Mouse (Mus musculus) myocyte (in vitro differentiated cells): ENCODE measurements around the gene Serpina10.

Experiments
- E2F4 ChIP-seq: IDR thresholded peaks from one replicate; pipeline ENCODE4 v1.6.1; 2011; ENCODE audit warnings: mild to moderate bottlenecking, control low read depth, moderate library complexity; ENCODE audit not compliant: insufficient read depth
- MAX ChIP-seq: IDR thresholded peaks from one replicate; pipeline ENCODE4 v1.6.1; 2011; ENCODE audit warnings: low read depth, mild to moderate bottlenecking, control low read depth
- POLR2A ChIP-seq: IDR thresholded peaks from one replicate; pipeline ENCODE4 v1.6.1; 2011; ENCODE audit warnings: low read depth, mild to moderate bottlenecking, control low read depth, moderate library complexity; ENCODE audit not compliant: insufficient read length
- USF1 ChIP-seq: IDR thresholded peaks from one replicate; pipeline ENCODE4 v1.6.1; 2011; ENCODE audit warnings: low read depth, mild to moderate bottlenecking, control low read depth, moderate library complexity

GRCm38 (mm10) chr12:103643336-103643735 lies 12.1 kb upstream of the Serpina10 start:
- TF ChIP-seq POLR2A (no peak), E2F4 (no peak), MAX (no peak), USF1 (no peak)
